ENCODE assay signal across 11 mouse cellular contexts in the genomic region with DNA sequence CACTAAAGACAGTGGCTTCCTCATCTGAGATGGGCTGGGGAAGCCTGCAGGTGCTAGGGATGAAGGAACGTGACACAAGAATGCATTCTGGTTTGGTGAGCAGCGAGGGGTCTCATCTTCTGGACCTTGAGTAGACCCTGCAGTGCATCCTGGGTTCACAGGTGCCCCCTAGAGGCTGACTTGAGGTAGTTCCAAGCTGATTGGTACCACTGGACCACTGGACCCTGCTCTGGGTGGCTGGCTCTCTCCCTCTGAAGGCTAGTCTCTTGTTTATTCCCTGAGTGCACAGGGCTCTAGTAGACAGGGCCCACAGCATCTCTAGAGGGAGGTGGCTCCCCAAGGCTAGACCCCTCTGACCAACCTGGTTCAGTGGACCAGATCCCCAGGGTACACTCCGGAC. TPM values are rescaled to one million over a fixed set of nuclear protein-coding genes. Genes with fewer than 3 reads are reported as not detected.
A peak's percentile ranks its signal among the peaks of the same experiment; 100 is the strongest.
DNase-seq lines count a peak whose midpoint lies in the region; ATAC-seq and TF ChIP-seq lines count a peak whose summit lies in the region.
"Had no signal": no experiment of that assay in that cellular context is flagged by ENCODE, and none has a peak within 500 bp of the region (broad histone marks: within the 10 kb centered on the region; RNA-seq: fewer than 3 reads in every experiment).

No protein-coding gene starts in this region.

- no peaks in the 10 kb centered on the region for H3K36me3 ChIP-seq in forebrain, embryonic 13.5 days (ENCODE audit: poor library complexity, severe bottlenecking)
- H3K36me3 ChIP-seq in forebrain, embryonic 14.5 days (ENCODE audit: control insufficient read depth, insufficient read depth, low read length), result no peaks in the 10 kb centered on the region
- no peaks in the 10 kb centered on the region for H3K36me3 ChIP-seq in lung, postnatal 0 days (ENCODE audit: insufficient read depth, low read length)
- no peaks in the 10 kb centered on the region for H3K36me3 ChIP-seq in stomach, embryonic 15.5 days
- H3K36me3 ChIP-seq: embryonic facial prominence, embryonic 13.5 days had no signal

- peak; percentile 70 for TF ChIP-seq CTCF in lung, postnatal 0 days (IDR thresholded peaks at IDR 0.05)

- no peak overlapping the region for H3K4me2 ChIP-seq in forebrain, embryonic 13.5 days
- H3K4me2 ChIP-seq in forebrain, embryonic 14.5 days (ENCODE audit: low read length), result no peak overlapping the region
- H3K4me2 ChIP-seq in lung, postnatal 0 days (replicated peaks; ENCODE audit: low read depth, low read length), result no peak overlapping the region
- no peak overlapping the region for H3K4me2 ChIP-seq in stomach, embryonic 15.5 days
- H3K4me2 ChIP-seq: embryonic facial prominence, embryonic 13.5 days had no signal

- H3K9me3 ChIP-seq in forebrain, embryonic 13.5 days (replicated peaks), result no peaks in the 10 kb centered on the region
- no peaks in the 10 kb centered on the region for H3K9me3 ChIP-seq in forebrain, embryonic 14.5 days (replicated peaks; ENCODE audit: control insufficient read depth, low read length)
- H3K9me3 ChIP-seq in lung, postnatal 0 days (ENCODE audit: low read length), result no peaks in the 10 kb centered on the region
- H3K9me3 ChIP-seq in stomach, embryonic 15.5 days, result no peaks in the 10 kb centered on the region
- H3K9me3 ChIP-seq: embryonic facial prominence, embryonic 13.5 days had no signal

- H3K9ac ChIP-seq in forebrain, embryonic 13.5 days, result no peak overlapping the region
- H3K9ac ChIP-seq in forebrain, embryonic 14.5 days (ENCODE audit: low read length), result no peak overlapping the region
- no peak overlapping the region for H3K9ac ChIP-seq in lung, postnatal 0 days (replicated peaks; ENCODE audit: low read depth)
- H3K9ac ChIP-seq in stomach, embryonic 15.5 days, result no peak overlapping the region
- H3K9ac ChIP-seq: embryonic facial prominence, embryonic 13.5 days had no signal

- 0 out of 2 replicates have a peak overlapping the region, but pooled peaks have one; percentile 40 for H3K27ac ChIP-seq in forebrain, embryonic 13.5 days
- no peak overlapping the region for H3K27ac ChIP-seq in forebrain, embryonic 14.5 days (ENCODE audit: low read depth, low read length)
- H3K27ac ChIP-seq in lung, postnatal 0 days (ENCODE audit: low read length), result no peak overlapping the region
- 0 out of 2 replicates have a peak overlapping the region, but pooled peaks have one; percentile 33 for H3K27ac ChIP-seq in stomach, embryonic 15.5 days
- H3K27ac ChIP-seq: embryonic facial prominence, embryonic 13.5 days had no signal

- no peaks in the 10 kb centered on the region for H3K27me3 ChIP-seq in forebrain, embryonic 13.5 days
- no peaks in the 10 kb centered on the region; the same call in 1 of the 2 replicates for H3K27me3 ChIP-seq in forebrain, embryonic 14.5 days (replicated peaks; ENCODE audit: control insufficient read depth, insufficient read depth, low read length)
- peaks cover 3% of the 10 kb centered on the region; the same call in 1 of the 2 replicates for H3K27me3 ChIP-seq in lung, postnatal 0 days (replicated peaks; ENCODE audit: insufficient read depth, low read length)
- H3K27me3 ChIP-seq in stomach, embryonic 15.5 days (replicated peaks), result no peaks in the 10 kb centered on the region

- WGBS in forebrain, embryonic 13.5 days, result 58% methylated on average over 3 of the region's 3 CpGs
- 59% methylated on average over 3 of the region's 3 CpGs for WGBS in forebrain, embryonic 14.5 days
- WGBS in lung, postnatal 0 days, result 65% methylated on average over 3 of the region's 3 CpGs
- WGBS in stomach, embryonic 15.5 days, result 65% methylated on average over 3 of the region's 3 CpGs

- H3K4me1 ChIP-seq in forebrain, embryonic 13.5 days, result peaks cover 76% of the 10 kb centered on the region
- peaks cover 33% of the 10 kb centered on the region for H3K4me1 ChIP-seq in forebrain, embryonic 14.5 days (ENCODE audit: control insufficient read depth, insufficient read depth, low read length)
- H3K4me1 ChIP-seq in lung, postnatal 0 days (ENCODE audit: insufficient read depth, low read depth, low read length), result peaks cover 4% of the 10 kb centered on the region; the same call in 1 of the 2 replicates
- peaks cover 21% of the 10 kb centered on the region; the same call in 1 of the 2 replicates for H3K4me1 ChIP-seq in stomach, embryonic 15.5 days

- no peak for TF ChIP-seq EP300 in lung, postnatal 0 days (IDR thresholded peaks at IDR 0.05)

- no peak for DNase-seq in forebrain, embryonic 14.5 days (ENCODE audit: low spot score)
- no peak for DNase-seq in lung, postnatal 0 days (ENCODE audit: low spot score)
- DNase-seq in lung, postnatal 14 days, result no peak
- peak; percentile 74 for DNase-seq in cerebellum, adult 9-10 months
- no peak for DNase-seq in right cerebral cortex, postnatal 10 days (ENCODE audit: low spot score in 2 of 2)
- DNase-seq in left cerebral cortex, adult 9 months (ENCODE audit: low spot score in 2 of 2), result no peak
- DNase-seq: kidney, postnatal 25 days; right cerebral cortex, adult 18-20 months had no signal

- H3K4me3 ChIP-seq in forebrain, embryonic 13.5 days, result no peak overlapping the region
- no peak overlapping the region for H3K4me3 ChIP-seq in forebrain, embryonic 14.5 days (ENCODE audit: low read depth, low read length)
- H3K4me3 ChIP-seq in lung, postnatal 0 days (ENCODE audit: low read depth, low read length), result no peak overlapping the region
- H3K4me3 ChIP-seq in stomach, embryonic 15.5 days (replicated peaks), result no peak overlapping the region
- H3K4me3 ChIP-seq: embryonic facial prominence, embryonic 13.5 days had no signal

- no peak for ATAC-seq in forebrain, embryonic 13.5 days
- ATAC-seq in forebrain, embryonic 14.5 days, result no peak
- ATAC-seq in lung, postnatal 0 days, result no peak
- no peak for ATAC-seq in stomach, embryonic 15.5 days (ENCODE audit: insufficient read depth, low FRiP score, low read depth)

RNA-seq across cellular contexts. Expression of gene Pxylp1, which starts 6.7 kb away (rescaled TPM):
- 47.2 and 49.2 TPM in 2 replicates for polyA plus RNA-seq in forebrain, embryonic 13.5 days (2015; fragmentation: Nextera tagmentation; extraction: Ambion mirVana)
- polyA plus RNA-seq in forebrain, embryonic 14.5 days (2014; fragmentation: Nextera tagmentation; extraction: Ambion mirVana), result 36.7 and 45.4 TPM in 2 replicates
- polyA plus RNA-seq in lung, postnatal 0 days (2015; fragmentation: Nextera tagmentation; extraction: Ambion mirVana), result 6.5 and 7.9 TPM in 2 replicates
- polyA plus RNA-seq in stomach, embryonic 15.5 days (2015; fragmentation: Nextera tagmentation; extraction: Ambion mirVana), result 29.7 and 31.7 TPM in 2 replicates

Comparison
In these comparisons a context has a peak if more than half of its experiments do, and no peak if none do; other contexts are left out.
1. H3K27ac ChIP-seq: peak in forebrain, embryonic 13.5 days (single experiment) and stomach, embryonic 15.5 days (single experiment); none in forebrain, embryonic 14.5 days (single experiment) and lung, postnatal 0 days (single experiment).